ENCODE assay signal across 14 mouse cellular contexts in the genomic region with DNA sequence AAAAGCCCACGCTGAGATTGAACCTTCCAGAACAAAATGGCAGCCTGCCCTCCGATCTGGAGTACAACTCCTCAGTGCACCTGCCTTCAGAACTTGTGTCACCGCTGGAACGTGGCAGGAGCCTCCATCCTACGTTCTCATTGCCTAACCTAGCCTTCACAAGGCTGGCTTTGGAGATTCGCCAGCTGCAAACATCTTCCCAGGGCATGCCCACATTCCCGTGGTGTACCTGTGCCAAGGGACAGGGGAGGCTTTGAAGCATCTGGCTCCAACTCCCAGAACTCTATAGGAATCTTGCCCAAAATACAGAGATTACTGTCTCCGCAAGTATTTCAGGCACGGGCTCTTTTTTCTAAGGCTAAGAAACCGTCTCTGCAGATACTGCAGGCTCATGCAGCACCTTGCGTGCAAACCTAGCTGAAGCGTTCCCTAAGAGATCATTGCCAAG.
DNase-seq lines count a peak whose midpoint lies in the region; ATAC-seq and TF ChIP-seq lines count a peak whose summit lies in the region.
"Had no signal": no experiment of that assay in that cellular context is flagged by ENCODE, and none has a peak within 500 bp of the region (broad histone marks: within the 10 kb centered on the region; RNA-seq: fewer than 3 reads in every experiment).

No protein-coding gene starts in this region.

- no peak for TF ChIP-seq POLR2A in heart, adult 2 months (IDR thresholded peaks at IDR 0.05; ENCODE audit: insufficient read depth, low read depth, low read length)

- H3K4me3 ChIP-seq in heart, adult 2 months, result no peak overlapping the region
- no peak overlapping the region for H3K4me3 ChIP-seq in hindbrain, embryonic 12.5 days
- H3K4me3 ChIP-seq in limb, embryonic 10.5 days, result no peak overlapping the region
- H3K4me3 ChIP-seq: embryonic facial prominence, embryonic 15.5 days; neural tube, embryonic 12.5 days had no signal

- no peak for ATAC-seq in hindbrain, embryonic 12.5 days (ENCODE audit: low FRiP score)
- ATAC-seq: forebrain, embryonic 16.5 days; midbrain, embryonic 16.5 days had no signal

- no peak overlapping the region for H3K4me2 ChIP-seq in hindbrain, embryonic 12.5 days (replicated peaks)
- H3K4me2 ChIP-seq: embryonic facial prominence, embryonic 15.5 days; neural tube, embryonic 12.5 days had no signal

- H3K9me3 ChIP-seq in hindbrain, embryonic 12.5 days (replicated peaks), result no peaks in the 10 kb centered on the region
- no peaks in the 10 kb centered on the region for H3K9me3 ChIP-seq in limb, embryonic 10.5 days (replicated peaks)
- H3K9me3 ChIP-seq: embryonic facial prominence, embryonic 15.5 days; neural tube, embryonic 12.5 days had no signal

- H3K36me3 ChIP-seq in heart, adult 2 months (ENCODE audit: control insufficient read depth, insufficient read depth, low read length), result no peaks in the 10 kb centered on the region
- H3K36me3 ChIP-seq in hindbrain, embryonic 12.5 days, result no peaks in the 10 kb centered on the region
- H3K36me3 ChIP-seq in limb, embryonic 10.5 days, result no peaks in the 10 kb centered on the region
- H3K36me3 ChIP-seq: embryonic facial prominence, embryonic 15.5 days; neural tube, embryonic 12.5 days had no signal

- TF ChIP-seq EP300 in heart, adult 2 months (IDR thresholded peaks at IDR 0.05; ENCODE audit: insufficient read depth, low read depth, low read length), result no peak

- peak; percentile 6 to 19 for DNase-seq in heart, adult 18-20 months
- no peak for DNase-seq in heart, adult 2 months
- peak; percentile 22 for DNase-seq in lung, postnatal 36 days
- DNase-seq in lung, postnatal 10 days, result no peak
- DNase-seq in left cerebral cortex, adult 9 months (ENCODE audit: low spot score in 2 of 2), result peak; percentile 46 to 77
- peak; percentile 41 to 64 for DNase-seq in right cerebral cortex, postnatal 36 days (ENCODE audit: low spot score in 2 of 2)
- DNase-seq in limb, embryonic 10.5 days (ENCODE audit: low spot score), result no peak
- DNase-seq: adrenal gland, postnatal 14 days had no signal

- intact Hi-C loops in heart, adult 2 months (cut with DNase I), result loop anchor here (10.0 kb wide), 1 partner anchor 661 kb away; no protein-coding TSS in a partner anchor

- no peak for TF ChIP-seq CTCF in heart, adult 2 months (IDR thresholded peaks at IDR 0.05)

- WGBS in heart, adult 2 months, result 76% methylated on average over 12 of the region's 12 CpGs
- WGBS in hindbrain, embryonic 12.5 days, result 84% methylated on average over 12 of the region's 12 CpGs
- 86% methylated on average over 12 of the region's 12 CpGs for WGBS in limb, embryonic 10.5 days

- no peaks in the 10 kb centered on the region for H3K27me3 ChIP-seq in heart, adult 2 months (ENCODE audit: control insufficient read depth, insufficient read depth, low read length)
- no peaks in the 10 kb centered on the region for H3K27me3 ChIP-seq in hindbrain, embryonic 12.5 days
- H3K27me3 ChIP-seq in limb, embryonic 10.5 days (ENCODE audit: low read depth, poor library complexity, severe bottlenecking), result no peaks in the 10 kb centered on the region
- H3K27me3 ChIP-seq: embryonic facial prominence, embryonic 15.5 days; neural tube, embryonic 12.5 days had no signal

- no peak overlapping the region for H3K9ac ChIP-seq in heart, adult 2 months (ENCODE audit: low read depth, low read length)
- H3K9ac ChIP-seq in hindbrain, embryonic 12.5 days, result no peak overlapping the region
- H3K9ac ChIP-seq: embryonic facial prominence, embryonic 15.5 days; liver, embryonic 14.5 days; neural tube, embryonic 12.5 days had no signal

- H3K79me2 ChIP-seq in heart, adult 2 months (replicated peaks; ENCODE audit: control insufficient read depth, insufficient read depth, low read length), result no peaks in the 10 kb centered on the region

- no peak overlapping the region for H3K27ac ChIP-seq in heart, adult 2 months
- H3K27ac ChIP-seq in hindbrain, embryonic 12.5 days, result no peak overlapping the region
- H3K27ac ChIP-seq in limb, embryonic 10.5 days, result no peak overlapping the region
- H3K27ac ChIP-seq: embryonic facial prominence, embryonic 15.5 days; liver, embryonic 14.5 days; neural tube, embryonic 12.5 days had no signal

- peaks cover 1% of the 10 kb centered on the region; the same call in 1 of the 2 replicates for H3K4me1 ChIP-seq in heart, adult 2 months (ENCODE audit: control insufficient read depth, insufficient read depth, low read length)
- no peaks in the 10 kb centered on the region for H3K4me1 ChIP-seq in hindbrain, embryonic 12.5 days
- 0 out of 2 replicates have a peak, but pooled peaks cover 4% of the 10 kb centered on the region for H3K4me1 ChIP-seq in limb, embryonic 10.5 days
- H3K4me1 ChIP-seq: neural tube, embryonic 12.5 days had no signal

Comparison
In these comparisons a context has a peak if more than half of its experiments do, and no peak if none do; other contexts are left out.
1. DNase-seq: peak in heart, adult 18-20 months (2 of 2), lung, postnatal 36 days (single experiment), left cerebral cortex, adult 9 months (2 of 2) and right cerebral cortex, postnatal 36 days (2 of 2); none in heart, adult 2 months (0 of 2), lung, postnatal 10 days (single experiment) and limb, embryonic 10.5 days (single experiment).